Mouse (Mus musculus): ENCODE measurements around the gene Zbtb43. TPM values are rescaled to one million over a fixed set of nuclear protein-coding genes. Genes with fewer than 3 reads are reported as not detected.
A peak's percentile ranks its signal among the peaks of the same experiment; 100 is the strongest.

Zbtb43 gene
- 16.5 and 18.2 TPM in 2 replicates for polyA plus RNA-seq (2014; fragmentation: Nextera tagmentation; extraction: Ambion mirVana)

DNA sequence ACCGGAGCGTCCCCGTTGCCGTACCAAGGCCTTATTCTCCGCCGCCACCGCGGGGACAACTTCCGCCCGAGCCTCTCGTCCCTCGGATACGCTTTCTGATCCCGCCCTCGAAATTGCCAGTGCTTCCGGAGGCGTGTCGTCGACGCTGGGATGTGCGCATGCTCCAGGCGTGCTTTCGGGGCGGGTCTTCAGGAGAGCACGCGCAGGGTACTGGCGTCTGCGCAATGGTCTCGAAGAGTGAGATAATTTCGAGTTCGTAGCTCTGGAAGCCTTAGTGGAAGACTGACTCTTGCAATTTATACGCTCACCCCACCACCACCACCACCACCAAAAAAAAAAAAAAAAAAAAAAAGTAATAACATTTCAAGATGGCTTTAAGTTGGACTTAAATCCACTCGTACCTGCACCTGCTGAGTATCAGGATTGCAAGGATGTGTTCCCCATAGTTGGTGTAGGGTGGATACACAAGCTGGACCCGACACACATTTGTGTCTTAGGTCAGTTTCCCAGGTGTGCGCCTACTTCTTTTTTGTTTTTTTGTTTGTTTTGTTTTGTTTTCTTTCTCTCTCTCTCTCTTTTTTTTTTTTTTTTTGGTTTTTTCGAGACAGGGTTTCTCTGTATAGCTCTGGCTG is at the start of gene Zbtb43:
Gene Zbtb43 (minus strand): TSS at position 94 of the 632 bp plus-strand sequence.
- H3K4me2 ChIP-seq (ENCODE audit: low read depth, low read length) = peak within 1 kb of the TSS; percentile 80
- H3K36me3 ChIP-seq (ENCODE audit: control insufficient read depth, insufficient read depth, low read length) = peaks cover 11% of the 10 kb centered on the region
- peaks cover 15% of the 10 kb centered on the region for H3K4me1 ChIP-seq (ENCODE audit: control insufficient read depth, insufficient read depth, low read length)
- peak within 1 kb of the TSS; percentile 95 for H3K4me3 ChIP-seq (ENCODE audit: low read depth, low read length)
- H3K9me3 ChIP-seq (ENCODE audit: control insufficient read depth, low read length) = no peaks in the 10 kb centered on the region
- no peaks in the 10 kb centered on the region for H3K27me3 ChIP-seq (replicated peaks; ENCODE audit: control insufficient read depth, insufficient read depth, low read length)
- H3K27ac ChIP-seq (replicated peaks; ENCODE audit: low read depth, low read length) = peak within 1 kb of the TSS; percentile 39; the same call in 1 of the 2 replicates
- H3K9ac ChIP-seq (ENCODE audit: low read depth, low read length) = peak within 1 kb of the TSS; percentile 96
- peak; percentile 97 for DNase-seq (ENCODE audit: low spot score)
- 5% methylated on average over 33 of the region's 36 CpGs for whole genome bisulfite sequencing
- ATAC-seq (ENCODE audit: low read depth) = peak; percentile 97

DNA sequence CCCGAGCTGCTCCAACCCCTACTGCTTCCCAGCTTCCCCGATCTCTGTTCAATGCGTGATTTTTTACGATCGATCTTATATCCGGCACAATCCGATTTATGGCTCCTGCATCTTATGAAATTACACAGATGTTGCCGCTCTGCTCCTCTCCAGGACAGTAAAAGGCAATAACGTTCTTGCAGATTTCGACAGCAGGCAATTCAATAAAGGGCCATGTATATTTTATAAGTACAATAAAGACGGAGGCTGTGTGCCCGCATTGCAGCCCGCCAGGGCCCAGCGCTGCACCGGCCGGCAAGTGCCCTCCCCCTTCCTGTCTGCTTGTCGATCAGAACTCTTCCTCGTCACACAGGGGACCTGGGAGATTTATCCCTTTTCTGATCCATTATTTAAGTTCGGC is 47.5 kb upstream of the Zbtb43 start:
- Histone ChIP-seq H3K9me3 (ENCODE audit: control insufficient read depth, low read length) (no peaks in the 10 kb centered on the region), H3K27ac (replicated peaks; ENCODE audit: low read depth, low read length) (no peak overlapping the region), H3K4me1 (ENCODE audit: control insufficient read depth, insufficient read depth, low read length) (no peaks in the 10 kb centered on the region), H3K27me3 (replicated peaks; ENCODE audit: control insufficient read depth, insufficient read depth, low read length) (no peaks in the 10 kb centered on the region), H3K36me3 (ENCODE audit: control insufficient read depth, insufficient read depth, low read length) (no peaks in the 10 kb centered on the region), H3K4me2 (ENCODE audit: low read depth, low read length) (no peak overlapping the region), H3K4me3 (ENCODE audit: low read depth, low read length) (no peak overlapping the region), H3K9ac (ENCODE audit: low read depth, low read length) (no peak overlapping the region)
- 68% methylated on average over 19 of the region's 19 CpGs for WGBS
- ATAC-seq (ENCODE audit: low read depth) (no peak), DNase-seq (ENCODE audit: low spot score) (no peak)

- ATAC-seq (ENCODE audit: low read depth) (no peak), DNase-seq (ENCODE audit: low spot score) (no peak)
- H3K27ac ChIP-seq (replicated peaks; ENCODE audit: low read depth, low read length) = no peak overlapping the region
- H3K4me3 ChIP-seq (ENCODE audit: low read depth, low read length) = no peak overlapping the region
- no peaks in the 10 kb centered on the region for H3K27me3 ChIP-seq (replicated peaks; ENCODE audit: control insufficient read depth, insufficient read depth, low read length)
- H3K9me3 ChIP-seq (ENCODE audit: control insufficient read depth, low read length) = no peaks in the 10 kb centered on the region
- H3K36me3 ChIP-seq (ENCODE audit: control insufficient read depth, insufficient read depth, low read length) = no peaks in the 10 kb centered on the region
- WGBS = 89% methylated on average over 8 of the region's 8 CpGs
- H3K9ac ChIP-seq (ENCODE audit: low read depth, low read length) = no peak overlapping the region
- H3K4me2 ChIP-seq (ENCODE audit: low read depth, low read length) = no peak overlapping the region
- no peaks in the 10 kb centered on the region for H3K4me1 ChIP-seq (ENCODE audit: control insufficient read depth, insufficient read depth, low read length)
These were observed 47.1 kb upstream of the Zbtb43 start for GRCm38 (mm10) chr2:33515431-33515830.

DNA sequence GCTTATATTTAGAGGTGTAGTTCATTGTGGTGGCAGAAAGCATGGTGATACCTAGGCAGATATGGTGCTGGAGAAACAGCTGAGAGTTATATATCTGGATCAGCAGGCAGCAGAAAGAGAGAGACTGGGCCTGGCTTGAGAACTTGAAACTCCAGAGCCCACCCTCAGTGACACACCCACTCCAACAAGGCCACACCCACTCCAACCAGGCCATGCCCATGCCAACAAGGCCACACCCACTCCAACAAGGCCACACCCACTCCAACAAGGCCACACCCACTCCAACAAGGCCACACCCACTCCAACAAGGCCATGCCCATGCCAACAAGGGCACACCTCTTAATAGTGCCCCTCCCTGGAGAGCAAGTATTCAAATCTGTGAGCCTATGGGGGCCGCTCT is 42.4 kb upstream of the Zbtb43 start:
- Histone ChIP-seq H3K27ac (replicated peaks; ENCODE audit: low read depth, low read length) (no peak overlapping the region), H3K9ac (ENCODE audit: low read depth, low read length) (no peak overlapping the region), H3K27me3 (replicated peaks; ENCODE audit: control insufficient read depth, insufficient read depth, low read length) (no peaks in the 10 kb centered on the region), H3K4me2 (ENCODE audit: low read depth, low read length) (no peak overlapping the region), H3K9me3 (ENCODE audit: control insufficient read depth, low read length) (no peaks in the 10 kb centered on the region), H3K4me3 (ENCODE audit: low read depth, low read length) (no peak overlapping the region), H3K4me1 (ENCODE audit: control insufficient read depth, insufficient read depth, low read length) (no peaks in the 10 kb centered on the region), H3K36me3 (ENCODE audit: control insufficient read depth, insufficient read depth, low read length) (no peaks in the 10 kb centered on the region)
- WGBS = 89% methylated on average over 1 of the region's 1 CpGs
- ATAC-seq (ENCODE audit: low read depth) (no peak), DNase-seq (ENCODE audit: low spot score) (no peak)

- H3K4me2 ChIP-seq (ENCODE audit: low read depth, low read length) = no peak overlapping the region
- H3K9ac ChIP-seq (ENCODE audit: low read depth, low read length) = no peak overlapping the region
- 35% methylated on average over 2 of the region's 2 CpGs for WGBS
- H3K27me3 ChIP-seq (replicated peaks; ENCODE audit: control insufficient read depth, insufficient read depth, low read length) = no peaks in the 10 kb centered on the region
- no peak for DNase-seq (ENCODE audit: low spot score)
- no peak for ATAC-seq (ENCODE audit: low read depth)
- H3K36me3 ChIP-seq (ENCODE audit: control insufficient read depth, insufficient read depth, low read length) = no peaks in the 10 kb centered on the region
- H3K4me3 ChIP-seq (ENCODE audit: low read depth, low read length) = no peak overlapping the region
- H3K9me3 ChIP-seq (ENCODE audit: control insufficient read depth, low read length) = peaks cover 14% of the 10 kb centered on the region
- H3K27ac ChIP-seq (replicated peaks; ENCODE audit: low read depth, low read length) = no peak overlapping the region
- no peaks in the 10 kb centered on the region for H3K4me1 ChIP-seq (ENCODE audit: control insufficient read depth, insufficient read depth, low read length)
These were observed 34.2 kb upstream of the Zbtb43 start for GRCm38 (mm10) chr2:33502602-33503001.

- H3K4me3 ChIP-seq (ENCODE audit: low read depth, low read length) = no peak overlapping the region
- H3K4me1 ChIP-seq (ENCODE audit: control insufficient read depth, insufficient read depth, low read length) = no peaks in the 10 kb centered on the region
- no peak overlapping the region for H3K9ac ChIP-seq (ENCODE audit: low read depth, low read length)
- 80% methylated on average over 4 of the region's 4 CpGs for WGBS
- peaks cover 18% of the 10 kb centered on the region for H3K9me3 ChIP-seq (ENCODE audit: control insufficient read depth, low read length)
- H3K36me3 ChIP-seq (ENCODE audit: control insufficient read depth, insufficient read depth, low read length) = no peaks in the 10 kb centered on the region
- H3K4me2 ChIP-seq (ENCODE audit: low read depth, low read length) = no peak overlapping the region
- H3K27ac ChIP-seq (replicated peaks; ENCODE audit: low read depth, low read length) = no peak overlapping the region
- no peak for DNase-seq (ENCODE audit: low spot score)
- no peaks in the 10 kb centered on the region for H3K27me3 ChIP-seq (replicated peaks; ENCODE audit: control insufficient read depth, insufficient read depth, low read length)
- no peak for ATAC-seq (ENCODE audit: low read depth)
These were observed 29.9 kb upstream of the Zbtb43 start for GRCm38 (mm10) chr2:33498280-33498679.

DNA sequence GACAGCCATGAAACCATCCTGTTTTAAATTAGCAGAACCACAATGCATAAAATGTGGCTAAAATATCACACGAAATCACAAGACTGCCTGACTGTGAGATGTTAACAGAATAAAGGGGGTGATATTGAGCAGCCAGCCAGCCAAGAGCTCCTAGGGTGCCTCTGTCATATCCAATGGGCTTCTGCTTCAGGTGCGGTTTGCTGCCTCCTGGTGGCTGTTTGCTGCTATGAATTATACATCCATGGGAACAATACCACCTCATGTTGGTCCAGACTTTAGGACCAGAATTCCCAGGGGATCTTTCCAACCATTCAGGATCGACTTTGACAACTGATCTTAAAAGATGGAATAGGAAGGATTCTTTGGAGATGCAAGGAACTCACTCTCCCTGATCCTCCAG is 27.3 kb upstream of the Zbtb43 start:
- ATAC-seq (ENCODE audit: low read depth) = no peak
- H3K4me3 ChIP-seq (ENCODE audit: low read depth, low read length) = no peak overlapping the region
- 45% methylated on average over 3 of the region's 3 CpGs for WGBS
- no peaks in the 10 kb centered on the region for H3K36me3 ChIP-seq (ENCODE audit: control insufficient read depth, insufficient read depth, low read length)
- H3K9me3 ChIP-seq (ENCODE audit: control insufficient read depth, low read length) = peaks cover 18% of the 10 kb centered on the region
- H3K4me1 ChIP-seq (ENCODE audit: control insufficient read depth, insufficient read depth, low read length) = no peaks in the 10 kb centered on the region
- H3K4me2 ChIP-seq (ENCODE audit: low read depth, low read length) = no peak overlapping the region
- no peak overlapping the region for H3K9ac ChIP-seq (ENCODE audit: low read depth, low read length)
- H3K27me3 ChIP-seq (replicated peaks; ENCODE audit: control insufficient read depth, insufficient read depth, low read length) = no peaks in the 10 kb centered on the region
- H3K27ac ChIP-seq (replicated peaks; ENCODE audit: low read depth, low read length) = no peak overlapping the region
- no peak for DNase-seq (ENCODE audit: low spot score)

GRCm38 (mm10) chr2:33492041-33492440 is 23.7 kb upstream of the Zbtb43 start:
- Histone ChIP-seq H3K4me1 (ENCODE audit: control insufficient read depth, insufficient read depth, low read length) (no peaks in the 10 kb centered on the region), H3K36me3 (ENCODE audit: control insufficient read depth, insufficient read depth, low read length) (no peaks in the 10 kb centered on the region), H3K27me3 (replicated peaks; ENCODE audit: control insufficient read depth, insufficient read depth, low read length) (no peaks in the 10 kb centered on the region), H3K4me2 (ENCODE audit: low read depth, low read length) (no peak overlapping the region), H3K9me3 (ENCODE audit: control insufficient read depth, low read length) (peaks cover 4% of the 10 kb centered on the region; the same call in 1 of the 2 replicates), H3K4me3 (ENCODE audit: low read depth, low read length) (no peak overlapping the region), H3K27ac (replicated peaks; ENCODE audit: low read depth, low read length) (no peak overlapping the region), H3K9ac (ENCODE audit: low read depth, low read length) (no peak overlapping the region)
- WGBS = 92% methylated on average over 3 of the region's 3 CpGs
- DNase-seq (ENCODE audit: low spot score) = no peak
- no peak for ATAC-seq (ENCODE audit: low read depth)

- Histone ChIP-seq H3K9me3 (ENCODE audit: control insufficient read depth, low read length) (no peaks in the 10 kb centered on the region), H3K36me3 (ENCODE audit: control insufficient read depth, insufficient read depth, low read length) (no peaks in the 10 kb centered on the region), H3K4me1 (ENCODE audit: control insufficient read depth, insufficient read depth, low read length) (no peaks in the 10 kb centered on the region), H3K4me2 (ENCODE audit: low read depth, low read length) (no peak overlapping the region), H3K27me3 (replicated peaks; ENCODE audit: control insufficient read depth, insufficient read depth, low read length) (no peaks in the 10 kb centered on the region), H3K4me3 (ENCODE audit: low read depth, low read length) (no peak overlapping the region), H3K9ac (ENCODE audit: low read depth, low read length) (no peak overlapping the region), H3K27ac (replicated peaks; ENCODE audit: low read depth, low read length) (no peak overlapping the region)
- WGBS = 52% methylated on average over 10 of the region's 10 CpGs
- no peak for ATAC-seq (ENCODE audit: low read depth)
- DNase-seq (ENCODE audit: low spot score) = no peak
These were observed 21.2 kb upstream of the Zbtb43 start for GRCm38 (mm10) chr2:33489565-33489964.

All from embryonic facial prominence, embryonic 14.5 days (tissue).